Mouse (Mus musculus): ENCODE measurements around the gene Scrn3.
A peak's percentile ranks its signal among the peaks of the same experiment; 100 is the strongest.

The Scrn3 gene

DNA sequence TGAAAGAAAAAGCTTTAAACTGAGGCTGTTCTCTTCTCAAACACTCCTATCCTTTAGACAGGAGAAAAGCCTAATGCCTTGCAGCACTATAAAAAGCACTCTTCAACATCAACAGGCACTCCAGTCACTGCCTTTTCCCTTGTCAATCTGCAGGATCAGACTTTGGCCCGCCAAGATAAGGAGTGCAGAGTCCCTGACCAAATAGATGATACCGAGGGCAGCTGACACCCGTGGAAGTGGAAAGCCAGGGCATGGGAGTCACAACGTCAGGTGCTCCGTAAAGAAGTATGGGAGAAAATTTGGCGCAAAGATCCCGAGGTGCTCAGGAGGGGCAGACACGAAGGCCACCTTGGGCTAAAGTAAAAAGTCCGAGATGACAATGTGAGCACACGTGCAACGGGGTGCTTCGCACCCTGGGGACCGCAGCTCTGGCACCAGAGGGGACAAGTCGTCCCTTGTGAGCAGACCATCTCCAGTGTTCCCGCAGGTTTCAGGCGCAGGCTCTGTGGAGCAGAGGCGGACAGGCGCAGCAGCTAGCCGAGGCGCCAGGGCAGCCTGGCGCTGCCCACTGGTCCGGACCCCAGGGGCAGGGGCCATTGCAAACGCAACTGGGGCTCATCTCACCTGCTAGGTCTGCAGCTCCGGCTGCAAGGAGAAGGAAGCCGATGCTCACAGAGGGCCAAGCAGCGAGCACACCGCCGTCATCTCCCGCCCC lies 73.4 kb downstream of the Scrn3 start:
- DNase-seq: no peak

GRCm38 (mm10) chr2:73386356-73387046 lies 74.1 kb downstream of the Scrn3 start, which contains the start of gene Gpr155:
Gene Gpr155 (minus strand): TSS chr2:73386572.
- peak; percentile 100 for DNase-seq

Measured in cerebellum, postnatal 14 days (tissue).